Mouse (Mus musculus) gastrocnemius, adult 2 months (tissue): ENCODE data around the gene Ttc25. TPM values are rescaled to one million over a fixed set of nuclear protein-coding genes. Genes with fewer than 3 reads are reported as not detected.
A peak's percentile ranks its signal among the peaks of the same experiment; 100 is the strongest.
"Not testable (repeated sequence)": the region's sequence is repeated elsewhere in the genome, so short reads cannot be mapped to it uniquely, and the experiment has no call there.

Experiments used
- DNase-seq: peaks from one replicate; pipeline ENCODE4 v3.0.0; 2022
- H3K27ac ChIP-seq: fragments of 200-600 bp; 2 replicates; pipeline ENCODE4 v1.8.1; 2022; ENCODE audit warnings: mild to moderate bottlenecking
- H3K4me3 ChIP-seq: fragments of 200-600 bp; 2 replicates; pipeline ENCODE4 v1.8.1; 2022; ENCODE audit warnings: mild to moderate bottlenecking, moderate library complexity
- CTCF ChIP-seq: fragments of 200-600 bp; IDR thresholded peaks from 2 replicates; pipeline ENCODE4 v1.8.1; 2022; ENCODE audit warnings: antibody characterized with exemption, mild to moderate bottlenecking, moderate library complexity
- intact Hi-C: fragments of 180-260 bp; cut with DNase I; formaldehyde crosslinking; loops from one replicate; pipeline ENCODE4 v1.15.1; 2025
- total RNA-seq, 2 experiments: library from RNA; stranded (reverse); gene quantifications; 2 replicates each; pipeline ENCODE4 v1.2.3; 2021

The Ttc25 gene
- total RNA-seq, 2 experiments from 2014 or later = 0.10 to 0.31 TPM

GRCm38 (mm10) chr11:100519188-100519587 lies 26.2 kb upstream of the Ttc25 start:
- no peak overlapping the region for H3K27ac ChIP-seq
- TF ChIP-seq CTCF = no peak
- H3K4me3 ChIP-seq = no peak overlapping the region
- intact Hi-C loops = no loop called here
- no peak for DNase-seq

GRCm38 (mm10) chr11:100520838-100521237 lies 24.6 kb upstream of the Ttc25 start:
- H3K27ac ChIP-seq = no peak overlapping the region
- no peak for TF ChIP-seq CTCF

GRCm38 (mm10) chr11:100524358-100524757 lies 21.0 kb upstream of the Ttc25 start:
- Histone ChIP-seq H3K27ac (peak overlapping the region; percentile 41), H3K4me3 (peak overlapping the region; percentile 9)
- DNase-seq = peak; percentile 68
- no peak for TF ChIP-seq CTCF
- intact Hi-C loops = no loop called here

More at GRCm38 (mm10) chr11:100520838-100521237, 24.6 kb upstream of the Ttc25 start:
- H3K4me3 ChIP-seq = no peak overlapping the region
- no peak for DNase-seq
- intact Hi-C loops = no loop called here

GRCm38 (mm10) chr11:100524987-100525630 lies 20.3 kb upstream of the Ttc25 start:
- DNase-seq = no peak
- TF ChIP-seq CTCF = no peak
- intact Hi-C loops = no loop called here
- Histone ChIP-seq H3K4me3 (peak overlapping the region; percentile 9), H3K27ac (peak overlapping the region; percentile 41; the same call in 1 of the 2 replicates)

- Histone ChIP-seq H3K4me3 (peak overlapping the region; percentile 88), H3K27ac (peak overlapping the region; percentile 95; the same call in 1 of the 2 replicates)
- intact Hi-C loops = no loop called here
- TF ChIP-seq CTCF = no peak
- DNase-seq = no peak
These were observed 19.2 kb upstream of the Ttc25 start for GRCm38 (mm10) chr11:100526052-100526816.

- TF ChIP-seq CTCF = peak; percentile 38
- Histone ChIP-seq H3K4me3 (peak overlapping the region; percentile 88), H3K27ac (peak overlapping the region; percentile 95)
- peak; percentile 69 for DNase-seq
- intact Hi-C loops = loop anchor here (1.0 kb wide), 1 partner anchor 18 kb away; the partner anchor contains the start of gene Ttc25
These were observed 18.3 kb upstream of the Ttc25 start for GRCm38 (mm10) chr11:100527066-100527457.

GRCm38 (mm10) chr11:100527458-100528374 lies 17.7 kb upstream of the Ttc25 start, which contains the start of gene Acly:
Gene Acly, minus strand, starts transcription at chr11:100528000.
- H3K4me3 ChIP-seq = peak within 1 kb of the TSS; percentile 88
- intact Hi-C loops = loop anchor here (1.0 kb wide), 1 partner anchor 18 kb away; the partner anchor contains the start of gene Ttc25
- DNase-seq = peak; percentile 99
- no peak for TF ChIP-seq CTCF
- peak within 1 kb of the TSS; percentile 95 for H3K27ac ChIP-seq

GRCm38 (mm10) chr11:100528375-100529165 lies 16.8 kb upstream of the Ttc25 start:
- intact Hi-C loops = no loop called here
- H3K4me3 ChIP-seq = peak overlapping the region; percentile 88
- TF ChIP-seq CTCF = no peak
- no peak for DNase-seq
- H3K27ac ChIP-seq = peak overlapping the region; percentile 95

GRCm38 (mm10) chr11:100533871-100534270 lies 11.5 kb upstream of the Ttc25 start:
- intact Hi-C loops = no loop called here
- TF ChIP-seq CTCF = no peak
- Histone ChIP-seq H3K4me3 (no peak overlapping the region), H3K27ac (no peak overlapping the region)
- no peak for DNase-seq

- DNase-seq, H3K4me3 ChIP-seq, H3K27ac ChIP-seq, intact Hi-C loops: not testable (repeated sequence)
These were observed 11.0 kb upstream of the Ttc25 start for GRCm38 (mm10) chr11:100534411-100534810.

- DNase-seq, H3K4me3 ChIP-seq, H3K27ac ChIP-seq, intact Hi-C loops: not testable (repeated sequence)
These were observed 10.6 kb upstream of the Ttc25 start for GRCm38 (mm10) chr11:100534821-100535220.

- H3K27ac ChIP-seq = no peak overlapping the region
- no peak for TF ChIP-seq CTCF
- no peak overlapping the region for H3K4me3 ChIP-seq
- no peak for DNase-seq
- intact Hi-C loops = no loop called here
These were observed 9.4 kb upstream of the Ttc25 start for GRCm38 (mm10) chr11:100535996-100536395.
